Mouse (Mus musculus) ES-Bruce4 (cell line): Measurements from ENCODE around the gene Zbtb1. TPM values are rescaled to one million over a fixed set of nuclear protein-coding genes. Genes with fewer than 3 reads are reported as not detected.

ENCODE experiments used
- H3K27ac ChIP-seq: 2 replicates; pipeline ENCODE4 v1.5.1; 2012; ENCODE audit warnings: low read length, inconsistent platforms; ENCODE audit not compliant: insufficient read depth
- H3K27me3 ChIP-seq: 2 replicates; pipeline ENCODE4 v1.6.1; 2012; ENCODE audit warnings: mild to moderate bottlenecking, low read length, inconsistent platforms; ENCODE audit not compliant: control insufficient read depth, poor library complexity, insufficient read depth, severe bottlenecking
- H3K36me3 ChIP-seq: 2 replicates; pipeline ENCODE4 v1.6.1; 2012; ENCODE audit warnings: inconsistent platforms, mild to moderate bottlenecking, low read length, moderate library complexity; ENCODE audit not compliant: control insufficient read depth, poor library complexity, insufficient read depth, severe bottlenecking
- H3K4me1 ChIP-seq: one replicate; pipeline ENCODE4 v1.8.1; 2011; ENCODE audit warnings: low read length; ENCODE audit not compliant: control insufficient read depth, insufficient read depth
- H3K4me3 ChIP-seq: 2 replicates; pipeline ENCODE4 v1.5.1; 2011; ENCODE audit warnings: low read depth, mild to moderate bottlenecking, low read length
- H3K9ac ChIP-seq: 2 replicates; pipeline ENCODE4 v1.6.1; 2012; ENCODE audit warnings: low read depth, mild to moderate bottlenecking, inconsistent platforms; ENCODE audit not compliant: poor library complexity, severe bottlenecking
- H3K9me3 ChIP-seq: replicated peaks from 2 replicates; pipeline ENCODE4 v1.6.1; 2012; ENCODE audit warnings: mild to moderate bottlenecking, low read length, inconsistent platforms; ENCODE audit not compliant: control insufficient read depth, poor library complexity, insufficient read depth, severe bottlenecking
- CTCF ChIP-seq: IDR thresholded peaks from one replicate; pipeline ENCODE4 v1.8.1; 2011; ENCODE audit warnings: low read depth, low read length
- EP300 ChIP-seq: IDR thresholded peaks from 2 replicates; pipeline ENCODE4 v1.6.1; 2011; ENCODE audit warnings: low read depth, low read length; ENCODE audit not compliant: insufficient read depth
- POLR2A ChIP-seq: IDR thresholded peaks from one replicate; pipeline ENCODE4 v1.8.1; 2011; ENCODE audit warnings: low read length; ENCODE audit not compliant: insufficient read depth
- polyA plus RNA-seq: library from polyadenylated mRNA; stranded (reverse); fragments of >200 nt; gene quantifications from 2 replicates; pipeline ENCODE4 v1.2.4, GENCODE M21; 2011; ENCODE audit warnings: low read depth; ENCODE audit not compliant: missing spikeins, insufficient read depth, insufficient read length

Zbtb1 gene
- polyA plus RNA-seq, 1 experiment, result 6.1 TPM

DNA sequence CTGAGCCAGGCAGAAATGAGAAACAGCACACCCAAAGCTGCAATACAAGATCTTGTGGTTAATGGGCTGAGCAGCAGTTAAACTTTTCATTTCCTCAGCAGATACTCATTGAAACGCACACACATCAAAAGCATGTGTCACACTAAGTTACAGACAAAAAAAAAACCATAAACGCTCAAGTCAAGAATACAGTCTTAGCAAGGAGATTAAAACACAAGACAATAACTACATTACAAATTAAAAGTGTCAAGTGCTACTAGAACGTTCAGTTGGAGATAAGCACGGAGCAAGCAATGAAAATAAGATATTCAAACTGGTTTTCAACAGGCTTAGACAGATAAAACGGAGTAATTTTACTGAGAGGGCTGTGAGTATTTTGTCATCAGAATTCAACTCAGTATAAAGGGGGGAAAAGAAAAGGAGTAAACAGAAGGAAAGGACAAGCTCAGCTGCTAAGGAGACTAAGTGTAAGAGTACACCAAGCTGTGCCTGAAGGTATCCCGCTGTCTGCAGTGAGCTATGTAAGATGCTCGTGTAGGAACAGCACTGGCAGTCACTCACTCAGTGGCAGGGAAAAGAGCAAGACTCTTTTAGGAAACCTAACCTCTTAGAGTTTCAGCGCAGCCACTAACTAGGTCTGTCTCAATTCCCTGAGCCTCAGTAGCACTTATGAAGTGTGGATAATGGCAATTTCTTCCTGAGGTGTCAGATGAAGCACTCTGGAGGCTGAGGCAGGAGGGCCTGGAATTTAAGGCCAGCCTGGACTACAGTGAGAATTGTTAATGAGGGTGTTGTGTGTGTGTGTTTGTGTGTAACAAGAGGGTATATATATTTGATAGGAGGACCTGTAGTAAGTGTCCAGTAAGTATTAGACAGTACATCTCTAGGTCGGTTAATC, 8.4 kb upstream of the Zbtb1 start:
- no peak overlapping the region for H3K9ac ChIP-seq
- H3K9me3 ChIP-seq, result no peaks in the 10 kb centered on the region
- TF ChIP-seq POLR2A, result no peak
- TF ChIP-seq EP300, result no peak
- TF ChIP-seq CTCF, result no peak
- no peaks in the 10 kb centered on the region for H3K4me1 ChIP-seq
- no peaks in the 10 kb centered on the region for H3K27me3 ChIP-seq
- H3K36me3 ChIP-seq, result peaks cover 2% of the 10 kb centered on the region
- no peak overlapping the region for H3K27ac ChIP-seq
- H3K4me3 ChIP-seq, result no peak overlapping the region

DNA sequence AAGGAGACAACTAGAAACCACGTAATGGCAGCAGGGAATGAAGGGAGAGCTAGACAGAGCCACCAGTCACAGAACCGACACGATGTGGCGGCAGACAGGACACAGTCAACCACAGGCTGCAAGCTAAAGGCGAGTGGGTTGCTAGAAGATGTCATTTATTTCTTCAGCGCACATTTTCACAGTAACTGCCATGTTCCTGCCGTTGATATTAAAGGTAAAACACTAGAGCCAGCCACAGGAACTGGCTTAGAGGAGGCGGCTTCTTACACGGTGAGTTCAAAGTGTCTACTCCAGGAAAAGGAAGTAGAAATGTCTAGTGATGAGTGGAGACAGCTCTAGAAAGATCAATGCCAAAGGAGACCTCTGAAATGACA, 7.8 kb upstream of the Zbtb1 start:
- H3K27ac ChIP-seq, result no peak overlapping the region
- H3K9ac ChIP-seq, result no peak overlapping the region
- H3K4me3 ChIP-seq, result no peak overlapping the region
- TF ChIP-seq CTCF, result no peak
- TF ChIP-seq POLR2A, result no peak
- no peak for TF ChIP-seq EP300
- peaks cover 2% of the 10 kb centered on the region; the same call in 1 of the 2 replicates for H3K36me3 ChIP-seq
- H3K9me3 ChIP-seq, result no peaks in the 10 kb centered on the region
- H3K4me1 ChIP-seq, result no peaks in the 10 kb centered on the region
- no peaks in the 10 kb centered on the region for H3K27me3 ChIP-seq

DNA sequence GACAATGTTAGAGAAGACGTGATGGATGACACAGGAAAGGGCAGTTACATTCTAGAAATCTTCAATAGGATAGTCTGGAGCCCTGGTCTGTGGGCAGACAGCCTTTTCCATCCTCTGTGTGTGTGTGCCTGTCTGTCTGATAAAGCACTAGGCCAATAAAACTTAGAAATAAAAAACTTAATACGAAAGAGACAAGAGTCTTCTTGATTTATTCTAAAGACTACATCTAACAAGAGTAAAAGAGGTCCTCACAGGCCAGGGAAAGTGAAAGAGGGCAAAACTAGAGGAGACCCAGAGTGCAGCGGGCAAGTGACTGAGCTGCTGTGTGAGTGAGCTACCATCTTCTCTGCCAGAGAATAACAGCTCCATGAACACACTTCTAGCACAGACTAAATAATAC, 3.8 kb upstream of the Zbtb1 start:
- H3K27ac ChIP-seq, result no peak overlapping the region
- no peaks in the 10 kb centered on the region for H3K27me3 ChIP-seq
- no peaks in the 10 kb centered on the region for H3K9me3 ChIP-seq
- H3K4me3 ChIP-seq, result no peak overlapping the region
- H3K4me1 ChIP-seq, result no peaks in the 10 kb centered on the region
- no peaks in the 10 kb centered on the region for H3K36me3 ChIP-seq
- TF ChIP-seq POLR2A (no peak), CTCF (no peak), EP300 (no peak)
- no peak overlapping the region for H3K9ac ChIP-seq

DNA sequence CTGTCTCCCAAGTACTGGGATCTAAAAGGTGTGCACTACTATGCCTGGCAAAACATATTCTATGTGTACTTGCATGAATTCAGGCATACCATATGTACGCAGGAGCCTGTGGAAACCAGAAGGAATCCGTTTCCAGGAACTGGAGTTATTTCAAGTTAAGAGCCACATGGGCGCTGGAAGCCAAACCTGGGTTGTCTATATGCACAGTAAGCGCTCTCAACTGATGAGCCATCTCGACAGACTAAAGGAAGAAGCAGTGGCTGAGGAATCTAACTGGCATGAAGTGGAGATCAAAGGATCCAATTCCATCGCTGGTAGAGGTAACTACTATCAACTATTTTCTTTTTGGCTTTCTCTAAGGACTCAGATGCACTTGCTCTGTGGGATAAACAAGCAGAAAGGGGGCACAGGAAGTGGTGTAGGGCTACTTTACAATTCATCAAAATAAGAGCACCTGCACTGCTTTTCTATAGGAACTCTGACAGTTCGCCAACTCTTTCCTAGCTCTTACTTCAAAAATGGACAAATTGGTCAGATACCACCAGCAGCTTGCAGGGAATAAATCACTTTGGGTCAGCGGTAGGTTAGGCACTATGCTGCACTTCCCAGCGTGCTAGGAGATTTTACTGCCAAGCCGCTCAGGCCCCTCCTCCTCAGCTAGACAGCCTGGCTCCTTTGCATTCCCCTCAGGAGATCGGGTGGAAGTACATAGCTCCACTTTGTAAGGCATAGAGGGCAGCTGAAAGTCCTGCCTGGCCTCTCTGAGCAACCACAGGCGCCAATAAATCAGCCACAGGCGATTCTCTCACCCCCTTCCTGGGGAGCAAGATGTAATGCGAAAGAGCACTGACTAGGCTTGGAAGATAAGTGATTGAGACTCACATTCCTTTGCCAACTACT, 2.7 kb upstream of the Zbtb1 start:
- H3K9me3 ChIP-seq, result no peaks in the 10 kb centered on the region
- H3K4me3 ChIP-seq, result peak overlapping the region; percentile 4; the same call in 1 of the 2 replicates
- H3K27me3 ChIP-seq, result no peaks in the 10 kb centered on the region
- no peaks in the 10 kb centered on the region for H3K36me3 ChIP-seq
- H3K9ac ChIP-seq, result peak overlapping the region; percentile 92; the same call in 1 of the 2 replicates
- 0 out of 2 replicates have a peak overlapping the region, but pooled peaks have one; percentile 42 for H3K27ac ChIP-seq
- no peaks in the 10 kb centered on the region for H3K4me1 ChIP-seq
- TF ChIP-seq EP300 (no peak), CTCF (no peak), POLR2A (no peak)

DNA sequence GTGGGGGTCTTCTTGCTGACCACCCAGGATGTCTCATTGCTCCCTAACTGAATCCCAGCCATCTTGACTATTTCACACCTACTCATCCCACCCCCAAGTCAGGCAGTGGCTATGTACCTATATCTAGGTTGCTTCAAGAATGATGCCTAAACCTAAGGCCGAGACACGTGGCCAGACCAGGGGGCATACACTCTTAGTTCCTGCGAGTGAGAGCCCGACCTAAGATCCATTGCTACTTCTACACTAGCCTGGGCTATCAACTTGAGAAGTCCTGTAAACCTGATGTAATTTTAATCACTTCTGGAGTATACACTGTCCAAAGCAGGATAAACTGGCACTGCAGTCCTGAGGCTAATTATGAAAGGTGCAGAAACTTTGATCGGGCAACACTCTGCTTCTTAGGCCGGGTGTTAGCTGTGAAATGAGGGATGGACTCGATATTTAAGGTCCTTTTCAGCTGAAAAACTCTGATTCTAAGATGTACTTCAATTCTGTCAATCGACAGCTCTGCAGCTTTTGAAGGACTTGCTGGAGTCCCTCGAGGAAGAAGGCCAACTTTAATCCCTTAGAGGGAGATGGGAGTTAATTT, 1.8 kb upstream of the Zbtb1 start:
- no peaks in the 10 kb centered on the region for H3K36me3 ChIP-seq
- no peak for TF ChIP-seq POLR2A
- TF ChIP-seq CTCF, result no peak
- TF ChIP-seq EP300, result no peak
- H3K4me3 ChIP-seq, result peak overlapping the region; percentile 83
- peak overlapping the region; percentile 92 for H3K9ac ChIP-seq
- no peak overlapping the region for H3K27ac ChIP-seq
- no peaks in the 10 kb centered on the region for H3K9me3 ChIP-seq
- no peaks in the 10 kb centered on the region for H3K27me3 ChIP-seq
- H3K4me1 ChIP-seq, result no peaks in the 10 kb centered on the region
